Mouse (Mus musculus) intestine, embryonic 14.5 days (tissue): ENCODE data around the gene Clec2g. TPM values are rescaled to one million over a fixed set of nuclear protein-coding genes. Genes with fewer than 3 reads are reported as not detected.
"Not testable (repeated sequence)": the region's sequence is repeated elsewhere in the genome, so short reads cannot be mapped to it uniquely, and the experiment has no call there.

Experiments
- ATAC-seq: fragments of 200-750 bp; cut with Nextera tagmentation; replicated peaks from 2 replicates; pipeline ENCODE4 v1.8.0; 2017; ENCODE audit warnings: low read depth, moderate number of reproducible peaks, moderate TSS enrichment, moderate library complexity; ENCODE audit not compliant: low FRiP score, low TSS enrichment
- DNase-seq: peaks from one replicate; pipeline ENCODE4 v3.0.0-alpha.2; 2018; ENCODE audit warnings: low spot score
- H3K27ac ChIP-seq: fragments of 300-500 bp; sonication (generic); 2 replicates; pipeline ENCODE4 v1.5.1; 2014; ENCODE audit warnings: low read depth, mild to moderate bottlenecking, control low read depth
- H3K27me3 ChIP-seq: fragments of 300-500 bp; sonication (generic); replicated peaks from 2 replicates; pipeline ENCODE4 v1.6.1; 2014; ENCODE audit warnings: low read length, control low read depth; ENCODE audit not compliant: control insufficient read depth, insufficient read depth
- H3K36me3 ChIP-seq: fragments of 300-500 bp; sonication (generic); 2 replicates; pipeline ENCODE4 v1.6.1; 2014; ENCODE audit warnings: low read length, control low read depth; ENCODE audit not compliant: control insufficient read depth, insufficient read depth
- H3K4me1 ChIP-seq: fragments of 300-500 bp; sonication (generic); replicated peaks from 2 replicates; pipeline ENCODE4 v1.6.1; 2014; ENCODE audit warnings: low read length, control low read depth, mixed read lengths; ENCODE audit not compliant: control insufficient read depth, insufficient read depth
- H3K4me2 ChIP-seq: fragments of 300-500 bp; sonication (generic); 2 replicates; pipeline ENCODE4 v1.6.1; 2014; ENCODE audit warnings: low read length
- H3K4me3 ChIP-seq: fragments of 300-500 bp; sonication (generic); 2 replicates; pipeline ENCODE4 v1.5.1; 2014; ENCODE audit warnings: low read depth, low read length, control low read depth, mixed read lengths
- H3K9ac ChIP-seq: fragments of 300-500 bp; sonication (generic); 2 replicates; pipeline ENCODE4 v1.6.1; 2014; ENCODE audit warnings: mild to moderate bottlenecking, low read length
- H3K9me3 ChIP-seq: fragments of 300-500 bp; sonication (generic); 2 replicates; pipeline ENCODE4 v1.6.1; 2016; ENCODE audit warnings: low read length, control low read depth; ENCODE audit not compliant: control insufficient read depth
- WGBS: fragments of 180-500 bp; shearing (Covaris S2); extraction: QIAGEN DNeasy Blood & Tissue Kit; methylation state at CpG from one replicate; pipeline ENCODE4 v1.1.7; 2014; 5-methylcytosine and 5-hydroxymethylcytosine counted together
- polyA plus RNA-seq: library from polyadenylated mRNA; unstranded; fragments of >200 nt; fragmentation: Nextera tagmentation; extraction: Ambion mirVana; gene quantifications from 2 replicates; pipeline ENCODE4 v1.2.1, GENCODE M21; 2014

The Clec2g gene
- polyA plus RNA-seq, result not detected in 2 replicates

DNA sequence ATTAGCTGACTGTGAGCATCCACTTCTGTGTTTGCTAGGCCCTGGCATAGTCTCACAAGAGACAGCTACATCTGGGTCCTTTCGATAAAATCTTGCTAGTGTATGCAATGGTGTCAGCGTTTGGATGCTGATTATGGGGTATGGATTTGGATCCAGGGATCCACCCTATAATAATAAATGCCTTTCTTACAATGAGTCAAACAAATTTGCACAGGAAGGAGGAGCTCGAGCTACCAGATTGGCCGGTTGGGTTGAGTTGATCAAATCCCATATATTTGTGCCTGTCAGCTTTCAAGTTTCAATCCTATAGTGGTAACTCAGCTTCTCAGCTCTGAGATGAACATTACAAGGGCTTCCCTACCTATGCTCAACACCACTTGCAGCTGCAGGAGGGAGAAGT, at the start of gene Clec2g:
TSS of gene Clec2g (plus strand) at position 301 of the 400 bp plus-strand sequence.
- ATAC-seq, H3K4me1 ChIP-seq, H3K9me3 ChIP-seq, H3K27me3 ChIP-seq, H3K36me3 ChIP-seq, DNase-seq, H3K4me3 ChIP-seq, H3K27ac ChIP-seq, H3K4me2 ChIP-seq, H3K9ac ChIP-seq: not testable (repeated sequence)
- 87% methylated on average over 4 of the region's 4 CpGs for WGBS

DNA sequence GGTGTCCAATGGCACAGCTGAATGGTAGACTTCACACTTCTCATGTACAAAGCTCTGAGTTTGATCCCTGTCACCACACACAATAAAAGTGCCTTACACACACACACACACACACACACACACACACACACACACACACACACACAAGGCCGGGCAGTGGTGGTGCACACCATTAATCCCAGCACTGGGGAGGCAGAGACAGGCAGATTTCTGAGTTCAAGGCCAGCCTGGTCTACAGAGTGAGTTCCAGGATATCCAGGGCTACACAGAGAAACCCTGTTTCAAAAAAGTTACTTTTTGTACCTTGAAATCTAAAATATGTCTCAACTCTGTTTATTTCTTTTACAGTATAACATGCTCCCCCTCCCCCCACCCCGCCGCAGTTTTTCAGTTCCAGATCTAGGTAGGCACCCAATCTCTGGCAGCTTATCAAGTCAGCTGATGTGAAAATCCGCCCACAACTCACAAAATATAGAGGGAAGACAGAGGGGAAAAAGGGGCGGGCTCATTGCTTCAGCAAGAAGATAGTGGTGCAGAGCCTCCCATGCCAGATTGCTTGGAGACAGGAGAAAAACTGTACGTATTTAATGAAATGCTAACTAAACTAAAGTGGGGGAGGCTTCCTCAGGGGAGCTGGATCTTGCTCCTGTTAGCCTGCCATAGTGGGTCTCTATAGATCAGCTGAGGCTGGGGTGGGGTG, 46.9 kb upstream of the Clec2g start, which contains the start of gene Clec2i:
TSS of gene Clec2i (plus strand) at position 498 of the 700 bp plus-strand sequence.
- not testable (repeated sequence) for ATAC-seq, H3K36me3 ChIP-seq, H3K4me2 ChIP-seq, H3K9ac ChIP-seq, H3K27ac ChIP-seq, H3K9me3 ChIP-seq, H3K27me3 ChIP-seq, DNase-seq, H3K4me1 ChIP-seq, H3K4me3 ChIP-seq
- WGBS, result 81% methylated on average over 6 of the region's 6 CpGs

DNA sequence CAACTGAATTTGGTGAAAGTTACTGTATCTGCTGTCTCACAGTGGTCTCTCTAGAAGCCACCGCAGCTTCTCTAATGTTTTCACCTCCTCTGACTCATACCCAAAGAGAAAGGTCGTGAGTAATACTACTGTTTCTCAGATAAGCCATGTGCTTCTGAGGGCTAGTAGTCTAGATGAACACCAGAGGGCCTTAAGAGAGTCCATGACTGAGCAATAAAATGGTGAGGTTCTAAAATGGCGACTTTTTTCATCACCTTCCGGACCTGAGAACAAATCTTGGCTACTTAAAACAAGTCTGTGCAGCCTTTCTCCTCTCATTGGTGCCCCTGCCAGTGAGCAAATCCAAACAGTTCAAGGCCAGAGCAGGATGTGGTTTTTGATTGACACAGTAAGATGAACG, 45.3 kb upstream of the Clec2g start:
- no peaks in the 10 kb centered on the region for H3K27me3 ChIP-seq
- ATAC-seq (no peak), DNase-seq (no peak)
- no peaks in the 10 kb centered on the region for H3K9me3 ChIP-seq
- no peaks in the 10 kb centered on the region for H3K36me3 ChIP-seq
- no peak overlapping the region for H3K27ac ChIP-seq
- no peak overlapping the region for H3K9ac ChIP-seq
- H3K4me1 ChIP-seq, result no peaks in the 10 kb centered on the region
- no peak overlapping the region for H3K4me3 ChIP-seq
- H3K4me2 ChIP-seq, result no peak overlapping the region
- 71% methylated on average over 5 of the region's 5 CpGs for WGBS

DNA sequence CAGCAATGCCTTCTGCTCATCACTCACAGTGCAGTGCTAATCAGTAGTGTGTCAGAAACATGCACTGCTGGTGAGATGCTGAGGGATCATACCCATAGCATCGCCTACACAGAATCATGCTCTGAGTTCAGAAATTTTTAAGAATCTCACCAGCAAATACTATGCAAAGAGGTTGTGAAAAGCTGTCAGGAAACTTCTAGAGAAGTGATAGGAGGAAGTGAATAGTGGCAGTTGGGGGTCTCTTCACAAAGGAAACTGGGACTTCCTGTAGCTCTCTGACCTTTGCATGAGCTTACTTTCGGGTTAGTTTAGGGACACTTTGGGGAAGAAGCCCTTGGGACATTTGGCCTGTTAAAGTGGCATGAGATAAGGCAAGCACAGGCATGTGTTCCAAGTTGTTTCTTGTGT, 43.2 kb upstream of the Clec2g start, which contains the start of gene BC035044:
TSS of gene BC035044 (minus strand) at position 179 of the 408 bp plus-strand sequence.
- no peak within 1 kb of the TSS for H3K9ac ChIP-seq
- no peaks in the 10 kb centered on the region for H3K4me1 ChIP-seq
- DNase-seq (no peak), ATAC-seq (no peak)
- 71% methylated on average over 2 of the region's 2 CpGs for WGBS
- no peaks in the 10 kb centered on the region for H3K27me3 ChIP-seq
- H3K4me2 ChIP-seq, result no peak within 1 kb of the TSS
- H3K36me3 ChIP-seq, result no peaks in the 10 kb centered on the region
- no peak within 1 kb of the TSS for H3K4me3 ChIP-seq
- H3K9me3 ChIP-seq, result no peaks in the 10 kb centered on the region
- H3K27ac ChIP-seq, result no peak within 1 kb of the TSS

DNA sequence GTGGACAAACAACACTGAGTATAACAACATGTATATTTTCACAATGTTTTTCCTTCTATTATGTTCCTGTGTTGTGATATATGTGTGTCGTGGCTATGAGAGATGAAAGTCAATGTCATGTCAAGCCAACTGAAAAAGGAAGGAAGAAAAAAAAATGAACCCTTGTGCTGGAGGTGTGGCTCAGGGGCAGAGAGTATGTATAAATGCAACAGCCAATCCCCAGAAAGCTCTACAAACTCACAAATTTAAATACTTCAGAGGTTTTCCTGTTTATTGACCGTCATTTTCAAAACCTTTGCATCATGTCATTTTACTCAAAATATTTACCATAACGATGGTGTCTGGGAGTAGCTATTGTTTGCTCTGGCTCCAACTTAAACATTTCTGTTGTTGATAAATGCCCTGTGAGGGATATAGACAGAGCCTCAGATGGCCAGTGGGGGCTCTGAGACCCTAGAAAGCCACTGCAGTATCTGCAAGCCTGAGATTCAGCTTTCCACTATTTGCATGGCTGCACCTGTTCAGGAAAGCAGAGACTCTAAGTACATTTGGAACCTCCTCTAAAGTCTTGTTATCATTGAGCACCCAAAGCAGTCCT, 38.7 kb upstream of the Clec2g start:
- H3K27me3 ChIP-seq, result no peaks in the 10 kb centered on the region
- 56% methylated on average over 3 of the region's 3 CpGs for WGBS

DNA sequence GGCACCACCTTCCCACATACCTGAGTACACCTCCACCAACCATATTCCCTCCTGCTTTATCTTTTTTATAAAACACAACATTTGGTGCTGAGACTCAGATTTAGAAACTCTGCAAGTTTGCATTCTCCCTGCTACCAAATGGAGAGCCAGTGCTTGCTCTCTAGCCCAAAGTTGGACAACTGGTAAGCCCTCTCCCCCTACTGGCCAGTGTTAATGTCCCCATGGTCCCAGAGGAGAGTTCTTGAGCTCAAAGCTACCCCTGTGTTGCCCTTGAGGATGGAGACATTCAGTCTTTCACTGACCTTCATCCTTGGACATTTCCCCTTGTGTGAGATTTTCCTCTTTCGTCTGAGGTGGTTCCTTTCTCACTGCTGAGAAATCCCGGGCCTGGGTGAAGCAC, 34.1 kb upstream of the Clec2g start:
- Histone ChIP-seq H3K36me3 (no peaks in the 10 kb centered on the region), H3K4me3 (no peak overlapping the region), H3K27me3 (no peaks in the 10 kb centered on the region), H3K9me3 (no peaks in the 10 kb centered on the region), H3K4me1 (no peaks in the 10 kb centered on the region), H3K9ac (no peak overlapping the region), H3K27ac (no peak overlapping the region), H3K4me2 (no peak overlapping the region)
- ATAC-seq (no peak), DNase-seq (no peak)
- 89% methylated on average over 2 of the region's 2 CpGs for WGBS

More for the DNA sequence above, 38.7 kb upstream of the Clec2g start:
- no peaks in the 10 kb centered on the region for H3K4me1 ChIP-seq
- no peak overlapping the region for H3K9ac ChIP-seq
- ATAC-seq (no peak), DNase-seq (no peak)
- no peaks in the 10 kb centered on the region for H3K9me3 ChIP-seq
- H3K4me2 ChIP-seq, result no peak overlapping the region
- no peaks in the 10 kb centered on the region for H3K36me3 ChIP-seq
- no peak overlapping the region for H3K4me3 ChIP-seq
- no peak overlapping the region for H3K27ac ChIP-seq

DNA sequence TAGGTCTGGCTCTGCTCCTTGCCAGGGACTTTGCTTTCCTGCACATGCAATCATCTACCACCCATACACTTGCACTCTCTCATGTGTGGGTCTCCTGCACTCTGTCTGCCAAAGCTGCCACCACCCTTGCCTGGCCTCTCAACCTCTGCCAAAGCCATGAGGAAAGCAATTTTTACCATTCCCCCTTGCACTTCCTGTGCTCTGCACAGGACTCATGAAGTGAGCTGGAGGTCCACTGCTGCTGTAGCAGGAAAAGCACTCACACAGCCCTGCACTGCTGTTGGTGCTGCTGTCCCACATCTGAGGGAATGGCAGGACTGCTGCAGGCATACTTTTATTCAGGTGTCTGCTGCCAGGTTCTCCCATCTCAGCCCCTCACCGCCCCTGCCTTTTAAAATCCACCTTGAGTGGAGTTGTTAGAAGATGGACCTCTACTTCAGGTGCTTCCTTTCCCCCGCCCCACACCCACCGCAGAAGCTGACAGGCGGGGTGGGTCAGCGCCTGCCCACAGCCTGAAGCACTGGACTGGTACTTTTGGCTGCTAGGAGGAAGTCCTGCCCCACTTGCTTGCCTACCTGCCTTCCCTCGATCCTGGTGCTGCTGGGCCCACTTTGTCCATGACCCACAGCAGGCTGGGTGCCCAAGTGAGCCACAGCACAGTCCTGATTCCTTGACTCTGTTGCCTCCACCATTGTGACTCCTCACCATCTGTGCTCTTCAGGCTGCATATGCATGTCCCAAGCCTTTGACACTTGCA, 33.2 kb upstream of the Clec2g start:
- WGBS, result 85% methylated on average over 6 of the region's 6 CpGs
- DNase-seq, result not testable (repeated sequence)

DNA sequence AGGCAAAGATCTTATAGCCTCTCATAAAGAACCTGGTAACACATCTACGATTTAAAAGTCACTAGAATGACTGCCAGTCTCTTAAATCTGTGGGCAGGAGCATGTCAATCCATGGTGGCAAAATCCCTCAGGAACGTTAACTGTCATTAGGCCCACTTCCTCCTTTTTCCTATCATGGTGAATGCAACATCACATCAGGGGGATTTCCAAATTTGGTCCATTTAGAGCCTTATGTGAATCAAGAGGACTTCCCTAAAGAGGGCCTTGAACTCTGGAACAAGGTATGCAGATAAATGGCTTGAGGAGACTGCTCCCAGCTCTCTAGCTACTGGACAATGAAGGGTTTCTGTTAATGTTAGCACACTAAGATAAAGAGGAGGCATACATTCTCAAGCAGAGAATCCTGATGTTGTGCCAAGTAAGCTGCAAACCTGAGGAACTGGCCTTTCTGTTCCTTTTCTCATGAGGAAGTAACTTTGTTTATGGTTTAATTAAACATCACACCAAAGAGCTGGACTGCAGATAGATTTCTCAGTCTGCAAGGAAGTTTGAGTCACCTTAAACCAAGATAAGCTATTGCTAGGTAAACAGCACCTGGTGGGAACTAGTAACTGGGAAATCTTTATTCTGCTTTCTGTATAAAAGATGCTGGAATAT, 20.5 kb upstream of the Clec2g start:
- Histone ChIP-seq H3K4me1 (no peaks in the 10 kb centered on the region), H3K9ac (no peak overlapping the region), H3K9me3 (no peaks in the 10 kb centered on the region), H3K4me2 (no peak overlapping the region), H3K27ac (no peak overlapping the region), H3K36me3 (no peaks in the 10 kb centered on the region), H3K27me3 (no peaks in the 10 kb centered on the region), H3K4me3 (no peak overlapping the region)
- 91% methylated on average over 2 of the region's 2 CpGs for WGBS
- ATAC-seq (no peak), DNase-seq (no peak)

More for the DNA sequence above, 33.2 kb upstream of the Clec2g start:
- not testable (repeated sequence) for ATAC-seq, H3K27ac ChIP-seq, H3K9ac ChIP-seq, H3K4me2 ChIP-seq, H3K9me3 ChIP-seq, H3K4me3 ChIP-seq, H3K4me1 ChIP-seq, H3K27me3 ChIP-seq, H3K36me3 ChIP-seq
